In genomic region chr16:57211037-57211436, GRCm38 (mm10) we compare ENCODE assay signal across 32 mouse cellular contexts. TPM values are rescaled to one million over a fixed set of nuclear protein-coding genes. Genes with fewer than 3 reads are reported as not detected.
DNase-seq lines count a peak whose midpoint lies in the region; ATAC-seq and TF ChIP-seq lines count a peak whose summit lies in the region.
"Had no signal": no experiment of that assay in that cellular context is flagged by ENCODE, and none has a peak within 500 bp of the region (broad histone marks: within the 10 kb centered on the region; RNA-seq: fewer than 3 reads in every experiment).

No protein-coding gene starts in this region.

- peaks cover 41% of the 10 kb centered on the region for H3K79me2 ChIP-seq in macrophage (ENCODE audit: inconsistent target)
- H3K79me2 ChIP-seq in heart, adult 2 months (replicated peaks; ENCODE audit: control insufficient read depth, insufficient read depth, low read length): no peaks in the 10 kb centered on the region

- no peak for TF ChIP-seq POLR2A in heart, adult 2 months (IDR thresholded peaks at IDR 0.05; ENCODE audit: insufficient read depth, low read depth, low read length)

- H3K27me3 ChIP-seq in liver, postnatal 0 days (ENCODE audit: insufficient read depth, low read length): no peaks in the 10 kb centered on the region
- no peaks in the 10 kb centered on the region for H3K27me3 ChIP-seq in liver, embryonic 12.5 days (replicated peaks)
- H3K27me3 ChIP-seq in heart, adult 2 months (ENCODE audit: control insufficient read depth, insufficient read depth, low read length): no peaks in the 10 kb centered on the region
- H3K27me3 ChIP-seq: forebrain, embryonic 13.5 days; heart, embryonic 13.5 days; limb, embryonic 15.5 days; lung, embryonic 15.5 days; neural tube, embryonic 12.5 days; stomach, embryonic 15.5 days had no signal

- no peak for TF ChIP-seq EP300 in liver, postnatal 0 days (IDR thresholded peaks at IDR 0.05; ENCODE audit: low read depth)
- TF ChIP-seq EP300 in heart, adult 2 months (IDR thresholded peaks at IDR 0.05; ENCODE audit: insufficient read depth, low read depth, low read length): no peak

- no peak for TF ChIP-seq CTCF in liver, postnatal 0 days (IDR thresholded peaks at IDR 0.05; ENCODE audit: low read depth)
- no peak for TF ChIP-seq CTCF in heart, adult 2 months (IDR thresholded peaks at IDR 0.05)

- H3K27ac ChIP-seq in liver, postnatal 0 days (ENCODE audit: low read depth): no peak overlapping the region
- H3K27ac ChIP-seq in liver, embryonic 12.5 days: no peak overlapping the region
- peak overlapping the region; percentile 80 for H3K27ac ChIP-seq in macrophage
- no peak overlapping the region for H3K27ac ChIP-seq in heart, adult 2 months
- H3K27ac ChIP-seq: forebrain, embryonic 13.5 days; heart, embryonic 13.5 days; limb, embryonic 10.5 days; limb, embryonic 15.5 days; liver, embryonic 14.5 days; lung, embryonic 15.5 days; midbrain, embryonic 10.5 days; neural tube, embryonic 12.5 days; stomach, embryonic 15.5 days had no signal

- WGBS in liver, postnatal 0 days (ENCODE audit: insufficient replicate concordance): 88% methylated on average over 2 of the region's 2 CpGs
- 86% methylated on average over 2 of the region's 2 CpGs for WGBS in liver, embryonic 12.5 days (ENCODE audit: insufficient replicate concordance)
- WGBS in macrophage (ENCODE audit: missing documents): 46% methylated on average over 2 of the region's 2 CpGs
- 88% methylated on average over 2 of the region's 2 CpGs for WGBS in heart, adult 2 months

- no peak overlapping the region for H3K4me2 ChIP-seq in liver, postnatal 0 days (ENCODE audit: low read depth, low read length)
- no peak overlapping the region for H3K4me2 ChIP-seq in liver, embryonic 12.5 days
- H3K4me2 ChIP-seq: forebrain, embryonic 13.5 days; heart, embryonic 13.5 days; limb, embryonic 15.5 days; lung, embryonic 15.5 days; neural tube, embryonic 12.5 days; stomach, embryonic 15.5 days had no signal

- DNase-seq in liver, postnatal 0 days: no peak
- DNase-seq in brain, adult 2 months (ENCODE audit: low read depth, low spot score): peak; percentile 71
- DNase-seq in ovary, postnatal 36 days (ENCODE audit: low spot score): no peak
- no peak for DNase-seq in thymus, postnatal 10 days (ENCODE audit: low spot score in 2 of 2)
- DNase-seq in heart, adult 2 months: no peak
- DNase-seq: adrenal gland, postnatal 10 days; cerebellum, adult 18-20 months; cerebellum, postnatal 14 days; gastrocnemius, postnatal 25 days; heart, postnatal 14 days; kidney, adult 18-20 months; kidney, postnatal 4 days; layer of hippocampus, postnatal 36 days; retina, postnatal 1 day; right cerebral cortex, postnatal 14 days; thymus, postnatal 25 days had no signal

- intact Hi-C loops in heart, adult 2 months (cut with DNase I): no loop called here

- peaks cover 29% of the 10 kb centered on the region for H3K36me3 ChIP-seq in liver, postnatal 0 days (replicated peaks; ENCODE audit: insufficient read depth, low read length)
- H3K36me3 ChIP-seq in liver, embryonic 12.5 days: peaks cover 37% of the 10 kb centered on the region
- peaks cover 48% of the 10 kb centered on the region for H3K36me3 ChIP-seq in macrophage (ENCODE audit: inconsistent target)
- no peaks in the 10 kb centered on the region; the same call in 1 of the 2 replicates for H3K36me3 ChIP-seq in heart, adult 2 months (ENCODE audit: control insufficient read depth, insufficient read depth, low read length)

- ATAC-seq in liver, postnatal 0 days: 0 out of 2 replicates have a peak, but pooled peaks have one; percentile 23
- no peak for ATAC-seq in liver, embryonic 12.5 days
- peak; percentile 79 for ATAC-seq in neutrophil, adult 5-6 weeks (ENCODE audit: extremely low read depth, insufficient number of reproducible peaks, low FRiP score, poor library complexity, severe bottlenecking)
- ATAC-seq: CD4-positive, CD25-positive, alpha-beta regulatory T cell, adult 4 months; forebrain, embryonic 13.5 days; hindbrain, embryonic 16.5 days; midbrain, embryonic 16.5 days had no signal

- no peaks in the 10 kb centered on the region for H3K9me3 ChIP-seq in liver, postnatal 0 days (ENCODE audit: low read length)
- H3K9me3 ChIP-seq in liver, embryonic 12.5 days (replicated peaks): no peaks in the 10 kb centered on the region
- H3K9me3 ChIP-seq: forebrain, embryonic 13.5 days; heart, embryonic 13.5 days; limb, embryonic 10.5 days; limb, embryonic 15.5 days; lung, embryonic 15.5 days; midbrain, embryonic 10.5 days; neural tube, embryonic 12.5 days; stomach, embryonic 15.5 days had no signal

- H3K9ac ChIP-seq in liver, postnatal 0 days (replicated peaks): no peak overlapping the region
- no peak overlapping the region for H3K9ac ChIP-seq in liver, embryonic 12.5 days
- H3K9ac ChIP-seq in heart, adult 2 months (ENCODE audit: low read depth, low read length): no peak overlapping the region
- H3K9ac ChIP-seq: forebrain, embryonic 13.5 days; heart, embryonic 13.5 days; limb, embryonic 15.5 days; liver, embryonic 14.5 days; lung, embryonic 15.5 days; neural tube, embryonic 12.5 days; stomach, embryonic 15.5 days had no signal

- no peak overlapping the region for H3K4me3 ChIP-seq in liver, postnatal 0 days (ENCODE audit: low read depth, low read length)
- no peak overlapping the region for H3K4me3 ChIP-seq in liver, embryonic 12.5 days
- no peak overlapping the region for H3K4me3 ChIP-seq in macrophage (ENCODE audit: inconsistent target)
- H3K4me3 ChIP-seq in heart, adult 2 months: no peak overlapping the region
- H3K4me3 ChIP-seq: forebrain, embryonic 13.5 days; heart, embryonic 13.5 days; limb, embryonic 10.5 days; limb, embryonic 15.5 days; lung, embryonic 15.5 days; midbrain, embryonic 10.5 days; myocyte; neural tube, embryonic 12.5 days; stomach, embryonic 15.5 days had no signal

- no peaks in the 10 kb centered on the region for H3K4me1 ChIP-seq in liver, postnatal 0 days (ENCODE audit: insufficient read depth)
- no peaks in the 10 kb centered on the region for H3K4me1 ChIP-seq in liver, embryonic 12.5 days
- H3K4me1 ChIP-seq in heart, adult 2 months (ENCODE audit: control insufficient read depth, insufficient read depth, low read length): no peaks in the 10 kb centered on the region
- H3K4me1 ChIP-seq: forebrain, embryonic 13.5 days; limb, embryonic 10.5 days; limb, embryonic 15.5 days; lung, embryonic 15.5 days; midbrain, embryonic 10.5 days; neural tube, embryonic 12.5 days; stomach, embryonic 15.5 days had no signal

RNA-seq across cellular contexts. Expression of gene Tbc1d23, which starts 20.3 kb away (rescaled TPM):
- polyA plus RNA-seq in liver, postnatal 0 days (2015; fragmentation: Nextera tagmentation; extraction: Ambion mirVana): 4.3 and 6.4 TPM in 2 replicates
- polyA plus RNA-seq in liver, embryonic 12.5 days (2016; fragmentation: Nextera tagmentation; extraction: Ambion mirVana): 7.5 and 8.2 TPM in 2 replicates
- total RNA-seq in macrophage (2018; cell fraction: chromatin; rRNA removed): 100 to 1,000 TPM; 119 to 368 (median 260) TPM
- 10 to 100 TPM; 22.6 to 43.6 (median 32.7) TPM for total RNA-seq in macrophage (2018; cell fraction: cytosol; rRNA removed)
- total RNA-seq in macrophage (2018; cell fraction: nucleus; rRNA removed): 100 to 1,000 TPM in 25 of 26 experiments, 10 to 100 TPM in 1; 94.0 to 262 (median 168) TPM
- polyA plus RNA-seq in macrophage (2018): 26.8 to 41.1 TPM (median 40.2 TPM) in 3 replicates
- total RNA-seq in neutrophil, adult 5-6 weeks (2017): 153 and 199 TPM in 2 replicates
- total RNA-seq in heart, adult 2 months (2021): 10 to 100 TPM; 25.3 to 26.1 TPM
- polyA plus RNA-seq in heart, adult 2 months (2012; rRNA removed): 7.7 and 21.2 TPM in 2 replicates

RNA-seq across cellular contexts. Expression of gene Nit2, which starts 43.9 kb away (rescaled TPM):
- polyA plus RNA-seq in liver, postnatal 0 days (2015; fragmentation: Nextera tagmentation; extraction: Ambion mirVana): 69.3 and 74.2 TPM in 2 replicates
- 42.5 and 42.6 TPM in 2 replicates for polyA plus RNA-seq in liver, embryonic 12.5 days (2016; fragmentation: Nextera tagmentation; extraction: Ambion mirVana)
- total RNA-seq in macrophage (2018; cell fraction: chromatin; rRNA removed): 10 to 100 TPM in 20 of 26 experiments, 1 to 10 TPM in 6; 1.2 to 39.3 (median 17.7) TPM
- total RNA-seq in macrophage (2018; cell fraction: cytosol; rRNA removed): 10 to 100 TPM in 23 of 26 experiments, 1 to 10 TPM in 3; 7.5 to 20.1 (median 14.6) TPM
- total RNA-seq in macrophage (2018; cell fraction: nucleus; rRNA removed): 10 to 100 TPM in 14 of 26 experiments, 1 to 10 TPM in 12; 1.8 to 31.4 (median 11.6) TPM
- polyA plus RNA-seq in macrophage (2018): 13.7 to 23.2 TPM (median 22.7 TPM) in 3 replicates
- total RNA-seq in neutrophil, adult 5-6 weeks (2017): 11.8 and 17.1 TPM in 2 replicates
- 10 to 100 TPM; 27.4 to 35.4 TPM for total RNA-seq in heart, adult 2 months (2021)
- polyA plus RNA-seq in heart, adult 2 months (2012; rRNA removed): 19.3 and 27.5 TPM in 2 replicates
